Mouse (Mus musculus) heart, embryonic 11.5 days (tissue): ENCODE data around the gene Pccb. TPM values are rescaled to one million over a fixed set of nuclear protein-coding genes. Genes with fewer than 3 reads are reported as not detected.

ENCODE experiments used
- ATAC-seq: fragments of 200-750 bp; cut with Nextera tagmentation; replicated peaks from 2 replicates; pipeline ENCODE4 v1.8.0; 2017; ENCODE audit warnings: moderate library complexity; ENCODE audit not compliant: insufficient number of reproducible peaks, low FRiP score, low TSS enrichment
- H3K27ac ChIP-seq: fragments of 300-500 bp; sonication (generic); 2 replicates; pipeline ENCODE4 v1.5.1; 2014; ENCODE audit warnings: mild to moderate bottlenecking, low read depth, low read length
- H3K27me3 ChIP-seq: fragments of 300-500 bp; sonication (generic); 2 replicates; pipeline ENCODE4 v1.6.1; 2014; ENCODE audit warnings: mild to moderate bottlenecking, low read length, mixed read lengths; ENCODE audit not compliant: control insufficient read depth, insufficient read depth
- H3K36me3 ChIP-seq: fragments of 300-500 bp; sonication (generic); 2 replicates; pipeline ENCODE4 v1.6.1; 2014; ENCODE audit warnings: mild to moderate bottlenecking, low read length, moderate library complexity, mixed read lengths; ENCODE audit not compliant: control insufficient read depth, insufficient read depth
- H3K4me1 ChIP-seq: fragments of 300-500 bp; sonication (generic); 2 replicates; pipeline ENCODE4 v1.6.1; 2014; ENCODE audit warnings: low read length; ENCODE audit not compliant: control insufficient read depth, insufficient read depth
- H3K4me2 ChIP-seq: fragments of 300-500 bp; sonication (generic); 2 replicates; pipeline ENCODE4 v1.6.1; 2014; ENCODE audit warnings: mild to moderate bottlenecking, moderate library complexity
- H3K4me3 ChIP-seq: fragments of 300-500 bp; sonication (generic); 2 replicates; pipeline ENCODE4 v1.5.1; 2014; ENCODE audit warnings: low read depth, low read length
- H3K9ac ChIP-seq: fragments of 300-500 bp; sonication (generic); 2 replicates; pipeline ENCODE4 v1.6.1; 2014; ENCODE audit warnings: mild to moderate bottlenecking, low read depth, low read length, moderate library complexity
- H3K9me3 ChIP-seq: fragments of 300-500 bp; sonication (generic); replicated peaks from 2 replicates; pipeline ENCODE4 v1.6.1; 2016; ENCODE audit warnings: low read length; ENCODE audit not compliant: control insufficient read depth
- WGBS: fragments of 180-500 bp; shearing (Covaris S2); extraction: QIAGEN DNeasy Blood & Tissue Kit; methylation state at CpG from one replicate; pipeline ENCODE4 v1.1.7; 2014; ENCODE audit not compliant: insufficient replicate concordance; 5-methylcytosine and 5-hydroxymethylcytosine counted together
- polyA plus RNA-seq: library from polyadenylated mRNA; unstranded; fragments of >200 nt; fragmentation: Nextera tagmentation; extraction: Ambion mirVana; gene quantifications from 2 replicates; pipeline ENCODE4 v1.2.1, GENCODE M21; 2014

The Pccb gene
- polyA plus RNA-seq, 1 experiment from 2014 or later: 17.8 TPM

DNA sequence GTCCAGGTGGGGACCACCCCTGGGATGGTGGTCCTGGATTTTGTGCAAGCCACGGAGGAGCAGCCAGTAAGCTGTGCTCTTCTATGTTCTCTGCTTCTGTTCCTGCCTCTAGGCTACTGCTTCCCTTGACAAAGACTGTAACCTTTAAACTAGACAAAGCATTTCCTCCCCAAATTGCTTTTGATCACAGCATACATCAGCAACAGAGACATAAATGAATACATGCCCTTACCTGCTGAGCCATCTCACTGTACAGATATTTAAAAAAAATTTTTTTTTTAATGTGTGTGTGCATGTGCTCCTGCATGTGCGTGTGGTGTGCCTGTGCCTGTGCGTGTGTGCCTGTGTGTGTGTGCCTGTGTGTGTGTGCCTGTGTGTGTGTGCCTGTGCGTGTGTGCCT, 22.5 kb upstream of the Pccb start:
- H3K27ac ChIP-seq: no peak overlapping the region
- no peak overlapping the region for H3K4me3 ChIP-seq
- no peak for ATAC-seq
- H3K9me3 ChIP-seq: no peaks in the 10 kb centered on the region
- WGBS: 91% methylated on average over 4 of the region's 4 CpGs
- H3K9ac ChIP-seq: no peak overlapping the region
- no peaks in the 10 kb centered on the region for H3K27me3 ChIP-seq
- H3K36me3 ChIP-seq: no peaks in the 10 kb centered on the region
- no peak overlapping the region for H3K4me2 ChIP-seq
- H3K4me1 ChIP-seq: no peaks in the 10 kb centered on the region

DNA sequence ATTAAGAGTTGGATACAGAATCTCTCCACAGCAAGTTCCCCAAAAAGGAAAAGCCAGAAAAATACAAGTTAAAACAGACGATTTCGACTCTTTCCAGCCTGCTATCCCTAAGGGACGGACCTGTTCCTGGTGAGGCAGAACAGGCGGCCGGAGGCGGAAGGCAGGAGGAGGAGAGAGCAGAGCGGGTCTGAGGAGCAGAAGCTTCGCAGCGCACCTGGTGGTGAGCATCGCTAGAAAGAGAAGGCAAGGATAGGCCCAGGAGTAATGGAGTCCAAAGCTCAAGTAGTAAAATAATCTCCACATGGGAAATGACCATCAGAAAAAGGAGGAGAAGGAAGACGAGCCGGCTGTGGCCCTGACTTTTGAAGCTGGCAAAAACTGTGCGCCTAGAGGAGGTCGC, 18.6 kb upstream of the Pccb start:
- WGBS: 65% methylated on average over 14 of the region's 14 CpGs

DNA sequence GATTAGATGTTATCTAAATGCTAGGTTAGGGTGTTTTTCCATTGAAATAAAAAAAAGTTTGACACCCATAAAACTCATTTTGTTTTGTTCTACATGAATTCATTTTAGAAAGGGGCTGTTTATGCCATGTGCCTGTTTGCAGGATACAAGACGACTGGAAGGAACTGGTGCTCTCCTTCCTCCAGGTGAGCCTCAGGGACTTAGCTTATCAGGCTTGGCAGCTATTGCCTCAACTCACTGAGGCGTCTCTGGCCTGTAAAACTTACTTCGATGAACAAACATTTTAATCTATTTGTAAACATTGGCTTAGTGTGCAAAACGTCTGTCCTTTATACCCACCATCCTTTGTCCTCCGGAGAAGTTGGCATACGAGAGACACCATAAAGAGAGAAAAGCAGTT, 18.0 kb upstream of the Pccb start:
- no peak for ATAC-seq
- H3K9ac ChIP-seq: no peak overlapping the region
- no peaks in the 10 kb centered on the region for H3K27me3 ChIP-seq
- no peaks in the 10 kb centered on the region for H3K4me1 ChIP-seq
- no peaks in the 10 kb centered on the region for H3K36me3 ChIP-seq
- H3K27ac ChIP-seq: no peak overlapping the region
- H3K9me3 ChIP-seq: no peaks in the 10 kb centered on the region
- WGBS: 60% methylated on average over 6 of the region's 6 CpGs
- H3K4me2 ChIP-seq: no peak overlapping the region
- no peak overlapping the region for H3K4me3 ChIP-seq

More for the DNA sequence above, 18.6 kb upstream of the Pccb start:
- Histone ChIP-seq H3K9me3 (no peaks in the 10 kb centered on the region), H3K4me3 (no peak overlapping the region), H3K27ac (no peak overlapping the region), H3K9ac (no peak overlapping the region), H3K36me3 (no peaks in the 10 kb centered on the region), H3K27me3 (no peaks in the 10 kb centered on the region), H3K4me2 (no peak overlapping the region), H3K4me1 (no peaks in the 10 kb centered on the region)
- ATAC-seq: no peak

DNA sequence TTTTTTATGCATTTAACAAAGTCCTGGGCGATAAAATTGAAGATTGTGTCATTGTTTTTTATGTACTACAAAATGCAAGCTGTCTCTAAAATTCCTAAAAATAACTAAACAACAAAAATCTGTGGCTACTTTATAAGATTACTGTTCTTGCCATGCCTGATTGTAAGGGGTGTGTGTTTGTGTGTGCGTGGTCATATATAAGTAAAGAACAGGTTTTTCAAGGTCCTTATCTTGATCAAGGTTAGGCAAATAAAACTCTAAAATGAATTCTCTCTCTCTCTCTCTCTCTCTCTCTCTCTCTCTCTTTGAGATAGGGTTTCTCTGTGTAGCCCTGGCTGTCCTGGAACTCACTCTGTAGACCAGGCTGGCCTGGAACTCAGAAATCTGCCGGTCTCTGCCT, 17.3 kb upstream of the Pccb start:
- H3K4me1 ChIP-seq: no peaks in the 10 kb centered on the region
- no peak overlapping the region for H3K9ac ChIP-seq
- 86% methylated on average over 3 of the region's 3 CpGs for WGBS
- no peak overlapping the region for H3K4me3 ChIP-seq
- ATAC-seq: no peak
- H3K36me3 ChIP-seq: no peaks in the 10 kb centered on the region
- H3K4me2 ChIP-seq: no peak overlapping the region
- no peaks in the 10 kb centered on the region for H3K27me3 ChIP-seq
- H3K27ac ChIP-seq: no peak overlapping the region
- H3K9me3 ChIP-seq: no peaks in the 10 kb centered on the region

DNA sequence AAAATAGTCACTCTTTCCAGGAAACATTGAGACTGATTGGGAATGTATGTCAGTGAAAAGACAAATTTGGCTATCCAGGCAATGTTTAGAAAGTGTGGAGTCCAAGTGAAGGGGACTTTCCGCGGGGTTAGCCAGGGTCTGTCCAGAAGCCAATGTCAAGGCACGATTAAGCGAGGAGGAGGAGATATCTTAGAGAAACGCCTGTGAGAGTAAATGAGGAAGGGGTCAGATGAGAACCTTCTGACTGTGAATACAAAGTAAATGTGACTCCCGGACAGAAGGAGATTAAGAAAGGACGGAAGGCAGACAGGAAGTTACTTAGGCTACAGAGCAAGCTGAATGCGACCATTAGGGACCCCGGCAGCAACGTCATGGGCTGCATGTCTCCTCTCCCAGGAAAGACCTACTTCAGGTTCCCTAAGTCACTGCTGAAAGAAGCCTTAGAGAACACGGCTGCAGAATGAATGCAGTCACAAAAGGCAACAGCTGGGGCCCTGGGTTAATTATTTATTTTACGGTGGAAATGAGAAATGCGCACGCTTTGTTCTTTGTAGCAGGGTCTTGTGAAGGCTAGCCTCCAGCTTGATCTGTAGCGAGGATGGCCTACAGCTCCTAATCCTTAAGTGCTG, 11.1 kb upstream of the Pccb start:
- 51% methylated on average over 15 of the region's 15 CpGs for WGBS

DNA sequence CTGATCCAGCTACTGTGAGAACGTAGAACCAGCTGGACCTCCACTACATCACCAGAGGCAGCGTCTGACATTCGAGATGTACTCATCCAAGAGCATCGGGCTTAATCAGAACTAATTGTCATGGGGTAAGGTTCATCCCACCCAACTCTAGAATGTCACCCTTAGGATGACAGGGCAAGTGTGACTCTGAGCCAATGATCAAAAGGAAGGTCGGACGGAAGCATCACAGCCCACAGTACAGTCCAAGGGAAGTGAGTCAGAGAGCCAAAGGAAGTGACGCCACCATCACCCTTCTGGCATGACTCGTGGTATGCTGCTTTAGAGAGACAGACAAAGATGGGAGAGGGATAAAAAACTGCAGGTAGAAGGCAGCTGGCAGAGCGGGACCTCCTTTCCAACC, 7.6 kb upstream of the Pccb start:
- H3K9me3 ChIP-seq: no peaks in the 10 kb centered on the region
- H3K27ac ChIP-seq: no peak overlapping the region
- no peak overlapping the region for H3K4me2 ChIP-seq
- H3K36me3 ChIP-seq: no peaks in the 10 kb centered on the region
- 74% methylated on average over 9 of the region's 9 CpGs for WGBS
- H3K4me1 ChIP-seq: no peaks in the 10 kb centered on the region
- ATAC-seq: no peak
- no peaks in the 10 kb centered on the region for H3K27me3 ChIP-seq
- H3K9ac ChIP-seq: no peak overlapping the region
- no peak overlapping the region for H3K4me3 ChIP-seq

More for the DNA sequence above, 11.1 kb upstream of the Pccb start:
- no peaks in the 10 kb centered on the region for H3K4me1 ChIP-seq
- no peak overlapping the region for H3K9ac ChIP-seq
- no peaks in the 10 kb centered on the region for H3K9me3 ChIP-seq
- H3K27me3 ChIP-seq: no peaks in the 10 kb centered on the region
- no peak overlapping the region for H3K4me3 ChIP-seq
- H3K27ac ChIP-seq: no peak overlapping the region
- H3K4me2 ChIP-seq: no peak overlapping the region
- ATAC-seq: no peak
- H3K36me3 ChIP-seq: no peaks in the 10 kb centered on the region

DNA sequence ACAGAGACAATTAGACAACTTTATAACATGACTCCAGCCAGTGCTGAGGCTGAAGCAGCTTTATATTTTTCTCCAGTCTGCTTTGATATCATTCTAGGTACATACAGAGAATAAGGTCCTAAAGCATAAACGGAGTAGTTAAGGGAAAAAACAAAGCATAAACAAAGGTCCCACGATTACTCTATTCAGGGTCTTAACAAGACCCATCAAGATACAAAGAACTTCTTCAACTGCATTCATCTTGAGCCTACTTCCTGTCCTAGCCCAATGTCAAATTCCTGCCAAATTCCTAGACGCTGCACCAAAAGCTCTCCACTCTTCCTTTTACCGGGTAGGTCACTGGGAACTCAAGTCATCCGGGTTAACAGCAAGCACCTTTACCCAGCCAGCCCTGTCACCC, 6.8 kb upstream of the Pccb start:
- H3K9me3 ChIP-seq: no peaks in the 10 kb centered on the region
- H3K4me2 ChIP-seq: no peak overlapping the region
- H3K36me3 ChIP-seq: no peaks in the 10 kb centered on the region
- no peak overlapping the region for H3K4me3 ChIP-seq
- ATAC-seq: no peak
- 61% methylated on average over 5 of the region's 5 CpGs for WGBS
- no peak overlapping the region for H3K9ac ChIP-seq
- H3K4me1 ChIP-seq: no peaks in the 10 kb centered on the region
- H3K27ac ChIP-seq: no peak overlapping the region
- H3K27me3 ChIP-seq: no peaks in the 10 kb centered on the region

DNA sequence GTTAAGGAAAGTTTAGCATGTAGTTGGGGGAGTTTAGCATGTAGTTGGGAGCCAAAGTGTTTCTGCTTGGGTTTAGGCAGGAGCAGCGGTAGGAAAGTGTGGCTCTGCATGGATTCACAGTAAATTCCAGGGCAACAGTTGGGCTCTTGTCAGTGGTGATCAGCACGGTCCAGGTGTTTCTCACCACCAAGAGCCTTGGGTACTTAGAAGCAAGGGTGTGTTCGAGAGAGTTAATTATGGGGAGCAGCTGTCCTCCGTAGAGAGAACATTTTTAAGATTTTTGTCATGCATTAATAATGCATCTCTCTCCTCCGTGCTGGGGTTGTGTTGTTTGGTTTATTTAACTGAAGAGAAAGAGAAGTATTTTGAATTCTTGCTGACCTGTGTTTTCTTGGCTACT, 3.9 kb upstream of the Pccb start:
- no peak overlapping the region for H3K4me3 ChIP-seq
- no peak overlapping the region for H3K4me2 ChIP-seq
- H3K9ac ChIP-seq: no peak overlapping the region
- H3K9me3 ChIP-seq: no peaks in the 10 kb centered on the region
- H3K36me3 ChIP-seq: no peaks in the 10 kb centered on the region
- no peaks in the 10 kb centered on the region for H3K27me3 ChIP-seq
- H3K4me1 ChIP-seq: peaks cover 3% of the 10 kb centered on the region
- WGBS: 68% methylated on average over 5 of the region's 5 CpGs
- no peak for ATAC-seq
- H3K27ac ChIP-seq: no peak overlapping the region

DNA sequence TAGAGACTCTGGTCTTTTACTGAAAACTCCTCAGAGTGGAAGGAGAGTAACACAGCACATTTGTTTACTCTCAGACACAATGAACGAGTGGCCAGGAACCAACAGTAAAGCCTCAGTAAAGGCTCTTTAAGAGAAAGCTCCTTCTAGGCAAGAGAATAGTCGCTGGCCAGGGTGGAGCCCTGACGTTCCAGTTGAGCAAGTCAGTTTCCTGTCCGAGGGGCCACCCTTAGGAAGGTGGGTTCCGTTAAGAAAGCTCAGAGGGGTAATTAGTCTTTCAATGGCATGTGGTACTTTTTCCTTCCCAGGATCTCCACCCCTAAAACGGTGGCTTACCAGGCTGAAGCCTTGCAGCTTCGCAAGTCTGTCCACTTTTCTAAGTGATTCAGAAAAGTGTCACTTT, 2.7 kb upstream of the Pccb start:
- no peak overlapping the region for H3K4me3 ChIP-seq
- H3K9me3 ChIP-seq: no peaks in the 10 kb centered on the region
- H3K27me3 ChIP-seq: no peaks in the 10 kb centered on the region
- H3K4me1 ChIP-seq: peaks cover 7% of the 10 kb centered on the region
- no peak overlapping the region for H3K4me2 ChIP-seq
- H3K9ac ChIP-seq: no peak overlapping the region
- no peaks in the 10 kb centered on the region for H3K36me3 ChIP-seq
- WGBS: 44% methylated on average over 7 of the region's 7 CpGs
- H3K27ac ChIP-seq: no peak overlapping the region
- no peak for ATAC-seq
